Mouse (Mus musculus): Measurements from ENCODE around the gene Gale. TPM values are rescaled to one million over a fixed set of nuclear protein-coding genes. Genes with fewer than 3 reads are reported as not detected.

Gale gene
- total and polyA plus RNA-seq, 2 experiments from 2014 or later = 32.1 to 34.4 TPM

DNA sequence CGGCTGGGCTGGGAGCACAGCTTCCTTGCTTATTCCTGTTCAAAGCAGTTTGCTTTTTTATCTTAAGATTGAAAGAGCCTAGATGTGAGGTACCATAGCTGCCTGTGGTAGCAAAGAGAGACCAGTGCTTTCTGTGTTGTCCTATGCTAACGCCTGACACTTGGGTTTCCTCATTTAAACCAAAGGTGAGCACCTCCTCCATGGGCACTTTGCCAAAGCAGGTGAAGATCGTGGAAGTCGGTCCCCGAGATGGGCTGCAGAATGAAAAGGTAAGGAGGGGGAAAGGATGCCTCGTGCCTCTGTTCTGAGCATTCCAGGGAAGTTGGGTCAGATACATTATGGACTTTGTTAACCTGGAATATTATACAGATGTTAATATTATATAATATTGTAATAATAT, 13.2 kb upstream of the Gale start:
- H3K9ac ChIP-seq = no peak overlapping the region
- WGBS = 90% methylated on average over 6 of the region's 6 CpGs
- no peak overlapping the region for H3K4me3 ChIP-seq (ENCODE audit: low read depth, low read length)
- no peak overlapping the region for H3K27ac ChIP-seq (ENCODE audit: low read depth, low read length)
- H3K27me3 ChIP-seq (ENCODE audit: insufficient read depth, low read length) = no peaks in the 10 kb centered on the region
- DNase-seq = no peak
- no peak for ATAC-seq
- no peaks in the 10 kb centered on the region for H3K9me3 ChIP-seq (ENCODE audit: low read length)
- peaks cover 25% of the 10 kb centered on the region for H3K36me3 ChIP-seq (ENCODE audit: insufficient read depth)
- no peak overlapping the region for H3K4me2 ChIP-seq (ENCODE audit: low read depth)
- H3K4me1 ChIP-seq (ENCODE audit: insufficient read depth) = no peaks in the 10 kb centered on the region
- TF ChIP-seq CTCF (IDR thresholded peaks at IDR 0.05; ENCODE audit: low read depth) = no peak

DNA sequence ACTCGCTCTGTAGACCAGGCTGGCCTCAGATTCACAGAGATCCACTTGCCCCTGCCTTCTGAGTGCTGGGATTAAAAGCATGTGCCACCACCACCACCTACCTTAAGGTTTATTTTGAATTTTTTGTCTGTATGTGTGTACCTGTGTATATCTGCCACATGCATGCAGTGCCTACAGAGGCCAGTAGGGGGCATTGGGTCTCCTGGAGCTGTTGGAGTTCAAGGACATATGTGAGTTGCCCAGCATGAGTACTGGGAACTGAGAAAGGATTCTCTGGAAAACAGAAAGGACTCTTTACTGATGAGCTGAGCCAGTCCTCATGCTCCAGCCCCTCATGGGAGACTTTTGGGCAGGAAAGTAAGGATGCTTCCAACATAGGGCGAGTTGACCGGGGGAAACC, 12.0 kb upstream of the Gale start:
- Histone ChIP-seq H3K9me3 (ENCODE audit: low read length) (no peaks in the 10 kb centered on the region), H3K4me1 (ENCODE audit: insufficient read depth) (no peaks in the 10 kb centered on the region), H3K4me2 (ENCODE audit: low read depth) (no peak overlapping the region), H3K27me3 (ENCODE audit: insufficient read depth, low read length) (no peaks in the 10 kb centered on the region), H3K36me3 (ENCODE audit: insufficient read depth) (peaks cover 34% of the 10 kb centered on the region), H3K9ac (no peak overlapping the region), H3K27ac (ENCODE audit: low read depth, low read length) (no peak overlapping the region), H3K4me3 (ENCODE audit: low read depth, low read length) (no peak overlapping the region)
- ATAC-seq (no peak), DNase-seq (no peak)
- 96% methylated on average over 3 of the region's 3 CpGs for WGBS
- peak; percentile 49 for TF ChIP-seq CTCF (IDR thresholded peaks at IDR 0.05; ENCODE audit: low read depth)

DNA sequence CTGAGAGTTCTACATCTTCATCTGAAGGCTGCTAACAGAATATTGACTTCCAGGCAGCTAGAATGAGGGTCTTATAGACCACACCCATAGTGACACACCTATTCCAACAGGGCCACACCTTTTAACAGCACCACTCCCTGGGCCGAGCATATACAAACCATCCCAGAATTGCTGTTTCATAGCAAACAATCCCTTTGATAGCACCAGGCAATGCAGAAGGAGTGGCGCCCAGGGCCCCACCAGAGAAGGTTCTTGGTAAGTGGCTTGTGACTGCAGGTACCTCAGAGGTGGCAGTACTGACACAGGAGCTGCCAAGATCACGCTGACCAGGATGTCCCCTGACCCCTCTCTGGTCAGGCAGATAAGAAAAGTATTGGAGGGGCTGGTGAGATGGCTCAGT, 10.3 kb upstream of the Gale start:
- no peak overlapping the region for H3K27ac ChIP-seq (ENCODE audit: low read depth, low read length)

DNA sequence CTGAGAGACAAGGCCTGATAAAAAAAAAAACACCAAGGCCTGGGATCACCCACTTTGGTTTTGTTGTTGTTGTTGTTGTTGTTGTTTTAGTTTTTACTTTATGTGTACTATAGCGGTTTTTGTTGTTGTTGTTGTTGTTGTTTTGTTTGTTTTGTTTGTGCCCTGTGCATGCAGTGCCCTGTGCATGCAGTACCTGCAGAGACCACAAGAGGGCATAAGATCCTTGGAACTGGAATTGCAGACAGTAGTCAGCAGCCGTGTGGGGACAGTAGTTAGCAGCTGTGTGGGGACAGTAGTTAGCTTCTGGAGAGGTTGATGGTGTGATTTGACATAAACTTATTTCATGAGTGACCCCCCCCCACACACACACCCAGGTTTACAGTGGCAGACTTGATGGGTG, 9.3 kb upstream of the Gale start:
- 9% methylated on average over 2 of the region's 2 CpGs for WGBS
- peak; percentile 97 for TF ChIP-seq CTCF (IDR thresholded peaks at IDR 0.05; ENCODE audit: low read depth)
- peak; percentile 84 for DNase-seq
- H3K4me1 ChIP-seq (ENCODE audit: insufficient read depth) = no peaks in the 10 kb centered on the region
- H3K36me3 ChIP-seq (ENCODE audit: insufficient read depth) = peaks cover 46% of the 10 kb centered on the region
- no peak overlapping the region for H3K4me2 ChIP-seq (ENCODE audit: low read depth)
- H3K9me3 ChIP-seq (ENCODE audit: low read length) = no peaks in the 10 kb centered on the region
- H3K9ac ChIP-seq = no peak overlapping the region
- H3K4me3 ChIP-seq (ENCODE audit: low read depth, low read length) = no peak overlapping the region
- no peak overlapping the region for H3K27ac ChIP-seq (ENCODE audit: low read depth, low read length)
- peak; percentile 75 for ATAC-seq
- no peaks in the 10 kb centered on the region for H3K27me3 ChIP-seq (ENCODE audit: insufficient read depth, low read length)

More for the DNA sequence above, 10.3 kb upstream of the Gale start:
- TF ChIP-seq CTCF (IDR thresholded peaks at IDR 0.05; ENCODE audit: low read depth) = no peak
- H3K9me3 ChIP-seq (ENCODE audit: low read length) = no peaks in the 10 kb centered on the region
- ATAC-seq = no peak
- no peaks in the 10 kb centered on the region for H3K4me1 ChIP-seq (ENCODE audit: insufficient read depth)
- H3K4me3 ChIP-seq (ENCODE audit: low read depth, low read length) = no peak overlapping the region
- H3K4me2 ChIP-seq (ENCODE audit: low read depth) = no peak overlapping the region
- no peak overlapping the region for H3K9ac ChIP-seq
- H3K27me3 ChIP-seq (ENCODE audit: insufficient read depth, low read length) = no peaks in the 10 kb centered on the region
- peaks cover 35% of the 10 kb centered on the region for H3K36me3 ChIP-seq (ENCODE audit: insufficient read depth)
- DNase-seq = no peak
- 91% methylated on average over 3 of the region's 3 CpGs for WGBS

DNA sequence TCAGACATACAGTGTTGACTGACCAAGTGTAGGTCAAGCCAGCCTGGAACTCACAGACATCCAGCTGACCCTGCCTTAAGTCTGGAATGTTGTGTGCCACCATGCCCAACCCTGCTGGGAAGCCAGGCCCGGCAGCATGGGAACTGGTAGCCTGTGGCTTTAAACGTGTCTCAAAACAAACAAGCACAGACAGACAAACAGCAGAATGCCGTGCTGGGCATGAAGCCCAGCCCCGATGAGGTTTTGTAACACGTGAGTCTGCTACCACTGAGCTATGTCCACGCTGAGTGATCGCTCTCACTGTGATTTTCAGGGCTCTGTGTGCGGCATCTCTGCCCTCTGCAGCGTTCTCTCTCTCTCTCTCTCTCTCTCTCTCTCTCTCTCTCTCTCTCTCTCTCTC, 7.6 kb upstream of the Gale start:
- H3K4me2 ChIP-seq (ENCODE audit: low read depth) = no peak overlapping the region
- peaks cover 56% of the 10 kb centered on the region for H3K36me3 ChIP-seq (ENCODE audit: insufficient read depth)
- no peak overlapping the region for H3K9ac ChIP-seq
- no peaks in the 10 kb centered on the region for H3K4me1 ChIP-seq (ENCODE audit: insufficient read depth)
- H3K4me3 ChIP-seq (ENCODE audit: low read depth, low read length) = no peak overlapping the region
- 78% methylated on average over 9 of the region's 9 CpGs for WGBS
- no peaks in the 10 kb centered on the region for H3K27me3 ChIP-seq (ENCODE audit: insufficient read depth, low read length)
- H3K9me3 ChIP-seq (ENCODE audit: low read length) = no peaks in the 10 kb centered on the region
- no peak overlapping the region for H3K27ac ChIP-seq (ENCODE audit: low read depth, low read length)
- no peak for DNase-seq
- ATAC-seq = no peak
- no peak for TF ChIP-seq CTCF (IDR thresholded peaks at IDR 0.05; ENCODE audit: low read depth)

DNA sequence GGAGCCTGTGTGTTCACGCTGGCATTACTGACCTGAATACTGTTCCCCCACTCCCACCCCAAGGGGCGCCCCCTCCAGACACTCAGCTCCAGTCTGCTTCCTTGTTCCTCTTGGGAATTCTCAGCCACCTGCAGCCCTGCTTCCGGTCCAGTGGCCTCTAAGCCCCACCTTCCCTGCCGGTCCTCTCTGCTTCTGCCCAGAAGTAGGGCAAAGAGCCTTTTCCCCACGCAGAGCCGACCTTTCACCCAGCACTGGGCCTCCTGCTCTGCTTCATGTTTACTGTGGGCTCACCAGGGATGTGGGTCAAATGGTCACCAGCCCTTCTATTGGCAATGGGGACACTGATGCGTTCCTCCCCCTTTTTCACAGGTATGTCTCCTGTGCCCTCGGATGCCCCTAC, 5.2 kb upstream of the Gale start:
- Histone ChIP-seq H3K4me1 (ENCODE audit: insufficient read depth) (no peaks in the 10 kb centered on the region), H3K4me3 (ENCODE audit: low read depth, low read length) (no peak overlapping the region), H3K36me3 (ENCODE audit: insufficient read depth) (peaks cover 52% of the 10 kb centered on the region), H3K27me3 (ENCODE audit: insufficient read depth, low read length) (no peaks in the 10 kb centered on the region), H3K4me2 (ENCODE audit: low read depth) (no peak overlapping the region), H3K9ac (no peak overlapping the region), H3K9me3 (ENCODE audit: low read length) (no peaks in the 10 kb centered on the region), H3K27ac (ENCODE audit: low read depth, low read length) (no peak overlapping the region)
- no peak for TF ChIP-seq CTCF (IDR thresholded peaks at IDR 0.05; ENCODE audit: low read depth)
- DNase-seq = no peak
- no peak for ATAC-seq
- WGBS = 70% methylated on average over 8 of the region's 8 CpGs

DNA sequence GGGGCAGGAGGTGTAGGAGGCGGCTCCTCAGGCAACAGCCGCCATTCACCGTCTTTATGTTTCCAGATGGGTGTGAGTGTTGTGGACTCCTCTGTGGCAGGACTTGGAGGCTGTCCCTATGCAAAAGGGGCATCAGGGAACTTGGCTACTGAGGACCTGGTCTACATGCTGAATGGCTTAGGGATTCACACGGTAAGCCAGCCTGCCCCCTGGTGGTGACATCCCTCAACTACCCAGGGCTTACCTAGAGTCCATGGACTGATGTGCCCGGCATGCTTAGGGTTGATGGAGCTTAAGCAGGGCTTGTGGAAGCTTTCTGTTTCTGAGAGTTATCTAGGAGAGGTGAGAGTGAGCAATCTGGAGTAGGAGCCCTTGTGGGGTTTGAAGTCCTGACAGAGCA, 2.8 kb upstream of the Gale start:
- Histone ChIP-seq H3K27ac (ENCODE audit: low read depth, low read length) (no peak overlapping the region), H3K27me3 (ENCODE audit: insufficient read depth, low read length) (no peaks in the 10 kb centered on the region), H3K4me3 (ENCODE audit: low read depth, low read length) (no peak overlapping the region), H3K9ac (no peak overlapping the region), H3K9me3 (ENCODE audit: low read length) (no peaks in the 10 kb centered on the region), H3K4me1 (ENCODE audit: insufficient read depth) (peaks cover 6% of the 10 kb centered on the region; the same call in 1 of the 2 replicates), H3K36me3 (ENCODE audit: insufficient read depth) (peaks cover 41% of the 10 kb centered on the region), H3K4me2 (ENCODE audit: low read depth) (no peak overlapping the region)
- ATAC-seq (no peak), DNase-seq (peak; percentile 76)
- TF ChIP-seq CTCF (IDR thresholded peaks at IDR 0.05; ENCODE audit: low read depth) = peak; percentile 87
- 26% methylated on average over 5 of the region's 5 CpGs for WGBS

DNA sequence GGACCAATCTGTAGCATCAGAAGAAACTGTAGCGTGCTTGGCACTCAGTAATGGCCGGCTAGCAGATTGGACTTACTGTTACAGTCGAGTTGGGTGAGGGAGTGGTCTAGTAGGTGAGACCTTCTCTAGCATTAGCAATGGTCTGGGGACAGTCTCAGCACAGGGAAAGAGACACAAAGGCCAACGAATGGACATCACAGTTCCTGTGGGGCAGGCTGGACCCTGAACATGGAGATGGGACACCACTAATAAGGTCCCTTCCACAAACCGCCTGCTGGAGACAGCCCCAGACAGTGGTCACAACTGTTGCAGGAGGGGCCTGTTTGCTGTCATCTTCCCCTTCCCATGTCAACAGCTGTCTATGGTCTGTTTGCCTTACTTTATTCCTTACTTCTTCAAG, 1.8 kb upstream of the Gale start:
- no peaks in the 10 kb centered on the region for H3K9me3 ChIP-seq (ENCODE audit: low read length)
- WGBS = 93% methylated on average over 5 of the region's 5 CpGs
- no peak for TF ChIP-seq CTCF (IDR thresholded peaks at IDR 0.05; ENCODE audit: low read depth)

More for the DNA sequence above, 1.8 kb upstream of the Gale start:
- ATAC-seq (no peak), DNase-seq (no peak)
- H3K4me2 ChIP-seq (ENCODE audit: low read depth) = no peak overlapping the region
- no peak overlapping the region for H3K27ac ChIP-seq (ENCODE audit: low read depth, low read length)
- peaks cover 6% of the 10 kb centered on the region; the same call in 1 of the 2 replicates for H3K4me1 ChIP-seq (ENCODE audit: insufficient read depth)
- H3K4me3 ChIP-seq (ENCODE audit: low read depth, low read length) = no peak overlapping the region
- no peak overlapping the region for H3K9ac ChIP-seq
- H3K36me3 ChIP-seq (ENCODE audit: insufficient read depth) = peaks cover 44% of the 10 kb centered on the region
- H3K27me3 ChIP-seq (ENCODE audit: insufficient read depth, low read length) = no peaks in the 10 kb centered on the region

Data from forebrain, postnatal 0 days (tissue).